Mouse (Mus musculus) liver, embryonic 14.5 days (tissue): ENCODE results near the gene Fam219a.

Experiments
- CTCF ChIP-seq: IDR thresholded peaks from 2 replicates; pipeline ENCODE4 v1.5.1; 2016; ENCODE audit warnings: antibody characterized with exemption, low read depth, control low read depth
- EP300 ChIP-seq: IDR thresholded peaks from 2 replicates; pipeline ENCODE4 v1.6.1; 2016; ENCODE audit warnings: antibody characterized with exemption, low read depth

DNA sequence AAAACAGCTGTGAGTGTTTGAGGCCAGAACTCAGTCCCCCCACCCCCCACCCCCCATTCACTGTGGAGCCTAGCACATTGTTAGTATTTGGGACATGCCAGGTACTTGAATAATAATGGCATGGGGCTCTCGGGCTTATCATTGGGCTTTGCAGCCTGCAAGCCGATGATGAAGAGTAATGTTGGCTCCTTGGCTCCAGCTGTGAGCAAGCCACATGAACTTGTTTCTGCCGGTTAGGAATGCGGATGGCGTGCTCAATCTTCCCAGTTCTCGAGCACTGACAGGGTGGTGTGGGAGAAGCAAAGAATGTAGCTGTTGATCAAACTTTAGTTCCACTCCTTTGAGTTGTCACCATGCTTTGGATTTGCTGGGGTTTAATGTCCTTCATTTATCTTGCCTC is 6.6 kb upstream of the Fam219a start:
- TF ChIP-seq CTCF (no peak), EP300 (no peak)
